Mouse (Mus musculus) forebrain, embryonic 16.5 days (tissue): Measurements from ENCODE around the gene Zfp575. TPM values are rescaled to one million over a fixed set of nuclear protein-coding genes. Genes with fewer than 3 reads are reported as not detected.

Experiments
- ATAC-seq: fragments of 200-750 bp; cut with Nextera tagmentation; 2 replicates; pipeline ENCODE4 v1.8.0; 2017; ENCODE audit warnings: mild to moderate bottlenecking, moderate library complexity
- H3K27ac ChIP-seq: fragments of 300-500 bp; sonication (generic); 2 replicates; pipeline ENCODE4 v1.5.1; 2014; ENCODE audit warnings: low read length, control low read depth
- H3K27me3 ChIP-seq: fragments of 300-500 bp; sonication (generic); replicated peaks from 2 replicates; pipeline ENCODE4 v1.6.1; 2014; ENCODE audit warnings: low read length; ENCODE audit not compliant: control insufficient read depth, insufficient read depth
- H3K36me3 ChIP-seq: fragments of 300-500 bp; sonication (generic); 2 replicates; pipeline ENCODE4 v1.6.1; 2014; ENCODE audit not compliant: control insufficient read depth, insufficient read depth
- H3K4me1 ChIP-seq: fragments of 300-500 bp; sonication (generic); replicated peaks from 2 replicates; pipeline ENCODE4 v1.6.1; 2014; ENCODE audit warnings: low read length; ENCODE audit not compliant: control insufficient read depth, insufficient read depth
- H3K4me2 ChIP-seq: fragments of 300-500 bp; sonication (generic); 2 replicates; pipeline ENCODE4 v1.6.1; 2014; ENCODE audit warnings: mild to moderate bottlenecking, low read length, control low read depth
- H3K4me3 ChIP-seq: fragments of 300-500 bp; sonication (generic); replicated peaks from 2 replicates; pipeline ENCODE4 v1.5.1; 2014; ENCODE audit warnings: mild to moderate bottlenecking, low read length, control low read depth
- H3K9ac ChIP-seq: fragments of 300-500 bp; sonication (generic); replicated peaks from 2 replicates; pipeline ENCODE4 v1.6.1; 2014; ENCODE audit warnings: low read depth, low read length, control low read depth
- H3K9me3 ChIP-seq: fragments of 300-500 bp; sonication (generic); 2 replicates; pipeline ENCODE4 v1.6.1; 2016; ENCODE audit warnings: low read length; ENCODE audit not compliant: control insufficient read depth
- WGBS: fragments of 180-500 bp; shearing (Covaris S2); extraction: QIAGEN DNeasy Blood & Tissue Kit; methylation state at CpG from one replicate; pipeline ENCODE4 v1.1.7; 2014; 5-methylcytosine and 5-hydroxymethylcytosine counted together
- polyA plus RNA-seq: library from polyadenylated mRNA; unstranded; fragments of >200 nt; fragmentation: Nextera tagmentation; extraction: Ambion mirVana; gene quantifications from 2 replicates; pipeline ENCODE4 v1.2.1, GENCODE M21; 2015

Zfp575 gene
- polyA plus RNA-seq, 1 experiment from 2014 or later = 11.7 TPM

DNA sequence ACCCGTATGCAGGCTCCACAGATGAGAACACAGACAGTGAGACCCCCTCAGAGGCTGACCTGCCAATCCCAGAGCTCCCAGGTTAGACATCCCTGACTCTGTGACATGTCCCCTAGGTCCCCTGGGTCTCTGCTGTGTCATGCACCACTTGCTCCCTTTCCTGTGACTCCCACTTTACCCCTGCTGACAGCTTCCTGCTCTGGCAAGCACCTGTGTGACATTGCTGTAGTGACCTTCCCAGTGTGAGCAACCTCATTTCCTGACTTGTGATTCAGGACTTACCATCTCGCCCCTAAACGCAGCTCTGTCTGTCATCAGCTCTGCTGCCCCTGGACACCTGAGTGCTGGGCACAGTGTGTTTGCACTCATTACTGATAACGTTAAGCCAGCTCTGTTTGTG is 16.4 kb downstream of the Zfp575 start:
- Histone ChIP-seq H3K9ac (no peak overlapping the region), H3K27me3 (no peaks in the 10 kb centered on the region), H3K36me3 (peaks cover 12% of the 10 kb centered on the region), H3K9me3 (no peaks in the 10 kb centered on the region), H3K4me2 (no peak overlapping the region), H3K4me3 (no peak overlapping the region), H3K4me1 (no peaks in the 10 kb centered on the region), H3K27ac (no peak overlapping the region)
- WGBS = 78% methylated on average over 4 of the region's 4 CpGs
- no peak for ATAC-seq

GRCm38 (mm10) chr7:24568512-24568911 is 18.9 kb downstream of the Zfp575 start:
- no peaks in the 10 kb centered on the region for H3K4me1 ChIP-seq
- no peaks in the 10 kb centered on the region for H3K27me3 ChIP-seq
- H3K9me3 ChIP-seq = no peaks in the 10 kb centered on the region
- 88% methylated on average over 4 of the region's 4 CpGs for WGBS
- no peak for ATAC-seq
- H3K4me3 ChIP-seq = no peak overlapping the region
- H3K36me3 ChIP-seq = peaks cover 12% of the 10 kb centered on the region
- no peak overlapping the region for H3K4me2 ChIP-seq
- no peak overlapping the region for H3K9ac ChIP-seq
- H3K27ac ChIP-seq = no peak overlapping the region

- Histone ChIP-seq H3K4me2 (no peak overlapping the region), H3K4me3 (no peak overlapping the region), H3K27ac (no peak overlapping the region), H3K36me3 (peaks cover 14% of the 10 kb centered on the region), H3K4me1 (no peaks in the 10 kb centered on the region), H3K9ac (no peak overlapping the region), H3K27me3 (no peaks in the 10 kb centered on the region), H3K9me3 (no peaks in the 10 kb centered on the region)
- no peak for ATAC-seq
- 93% methylated on average over 9 of the region's 9 CpGs for WGBS
Observed at GRCm38 (mm10) chr7:24566206-24566605, 21.2 kb downstream of the Zfp575 start.

DNA sequence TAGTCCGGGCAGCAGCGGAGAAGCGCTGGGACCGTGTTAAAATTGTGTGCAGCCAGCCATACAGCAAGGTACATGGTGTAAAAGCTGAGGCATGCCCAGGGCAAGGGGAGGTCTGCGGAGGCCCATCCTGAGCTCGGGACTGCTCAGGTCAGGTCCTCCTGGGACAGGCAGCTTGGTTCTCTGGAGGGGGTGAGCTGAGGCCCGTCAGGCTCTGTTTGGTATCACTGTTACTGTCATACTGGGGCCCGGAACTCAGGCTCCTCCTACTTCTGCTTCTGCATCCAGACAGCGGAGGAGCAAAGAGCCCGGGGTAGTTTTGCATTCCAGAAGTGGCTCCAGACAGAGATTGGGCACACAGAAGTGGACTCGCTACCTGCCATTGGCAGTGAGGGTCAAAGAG is 21.8 kb downstream of the Zfp575 start:
- Histone ChIP-seq H3K4me1 (no peaks in the 10 kb centered on the region), H3K4me3 (no peak overlapping the region), H3K27ac (no peak overlapping the region), H3K9ac (no peak overlapping the region), H3K36me3 (peaks cover 15% of the 10 kb centered on the region), H3K4me2 (no peak overlapping the region), H3K27me3 (no peaks in the 10 kb centered on the region), H3K9me3 (no peaks in the 10 kb centered on the region)
- no peak for ATAC-seq
- WGBS = 95% methylated on average over 11 of the region's 11 CpGs

DNA sequence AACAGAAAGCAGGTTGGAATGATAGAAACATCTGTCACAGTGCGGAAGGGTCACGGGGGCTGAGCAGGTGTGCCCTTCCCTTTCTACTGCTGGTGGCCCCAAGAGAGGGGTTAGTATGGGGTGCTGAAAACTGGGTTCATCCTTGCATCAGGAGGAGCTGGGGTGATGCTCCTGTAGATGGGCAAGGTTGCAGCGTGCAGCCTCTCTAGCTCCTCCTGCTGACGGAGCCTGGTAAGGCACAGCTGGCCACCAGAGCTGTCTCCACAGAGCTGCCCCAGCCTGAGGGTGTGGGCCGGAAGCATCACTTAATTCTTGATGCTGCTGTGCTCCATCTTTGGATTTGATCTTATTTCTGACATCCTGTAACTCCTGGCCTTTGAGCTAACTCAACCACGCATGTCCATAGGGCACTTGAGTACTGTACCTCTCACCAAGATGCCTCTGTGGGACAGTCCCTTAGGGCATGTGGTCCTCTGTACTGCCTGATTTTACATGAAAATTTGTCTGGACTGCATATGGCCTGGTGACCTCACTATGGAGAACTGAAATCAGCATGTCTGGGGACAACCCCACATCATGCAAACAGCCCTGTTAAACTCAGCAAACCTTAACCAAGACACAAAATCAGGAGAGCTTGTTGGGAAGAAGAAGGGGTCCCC is 22.7 kb downstream of the Zfp575 start:
- H3K4me3 ChIP-seq = no peak overlapping the region
- H3K27me3 ChIP-seq = no peaks in the 10 kb centered on the region
- 0 out of 2 replicates have a peak, but pooled peaks have one; percentile 20 for ATAC-seq
- H3K4me1 ChIP-seq = no peaks in the 10 kb centered on the region
- no peak overlapping the region for H3K4me2 ChIP-seq
- H3K9ac ChIP-seq = no peak overlapping the region
- WGBS = 59% methylated on average over 6 of the region's 6 CpGs
- H3K36me3 ChIP-seq = peaks cover 15% of the 10 kb centered on the region
- H3K9me3 ChIP-seq = no peaks in the 10 kb centered on the region
- H3K27ac ChIP-seq = no peak overlapping the region

- H3K9me3 ChIP-seq = no peaks in the 10 kb centered on the region
- H3K4me3 ChIP-seq = no peak overlapping the region
- no peak for ATAC-seq
- WGBS = 89% methylated on average over 4 of the region's 4 CpGs
- no peak overlapping the region for H3K27ac ChIP-seq
- no peak overlapping the region for H3K9ac ChIP-seq
- no peaks in the 10 kb centered on the region for H3K4me1 ChIP-seq
- H3K4me2 ChIP-seq = no peak overlapping the region
- H3K27me3 ChIP-seq = no peaks in the 10 kb centered on the region
- peaks cover 15% of the 10 kb centered on the region for H3K36me3 ChIP-seq
Observed at GRCm38 (mm10) chr7:24563837-24564206, 23.6 kb downstream of the Zfp575 start.

GRCm38 (mm10) chr7:24563191-24563836 is 24.1 kb downstream of the Zfp575 start:
- no peak overlapping the region for H3K9ac ChIP-seq
- H3K27ac ChIP-seq = no peak overlapping the region
- H3K4me1 ChIP-seq = no peaks in the 10 kb centered on the region
- no peaks in the 10 kb centered on the region for H3K9me3 ChIP-seq
- 91% methylated on average over 8 of the region's 8 CpGs for WGBS
- H3K36me3 ChIP-seq = peaks cover 14% of the 10 kb centered on the region
- ATAC-seq = no peak
- no peaks in the 10 kb centered on the region for H3K27me3 ChIP-seq
- no peak overlapping the region for H3K4me3 ChIP-seq
- H3K4me2 ChIP-seq = no peak overlapping the region

DNA sequence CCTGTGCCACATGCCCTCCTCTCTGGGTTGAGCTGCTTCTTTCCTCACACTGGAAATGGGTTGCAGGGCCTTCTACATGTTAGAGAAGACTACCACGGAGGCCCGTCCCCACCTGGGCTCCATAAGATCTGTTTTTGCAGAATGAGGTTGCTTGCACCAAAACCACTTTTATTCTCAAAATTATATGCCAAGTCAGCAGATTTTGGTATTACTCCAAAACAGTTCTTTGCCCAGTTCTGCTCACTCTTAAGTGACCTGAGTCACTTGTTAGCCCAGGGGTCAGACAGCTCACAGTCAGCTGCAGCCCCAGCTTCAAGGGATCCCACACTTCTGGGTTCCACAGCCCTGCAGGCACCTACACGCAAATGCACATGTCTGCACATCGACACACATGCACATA is 26.0 kb downstream of the Zfp575 start:
- Histone ChIP-seq H3K27me3 (no peaks in the 10 kb centered on the region), H3K4me3 (no peak overlapping the region), H3K4me2 (no peak overlapping the region), H3K36me3 (peaks cover 7% of the 10 kb centered on the region; the same call in 1 of the 2 replicates), H3K4me1 (no peaks in the 10 kb centered on the region), H3K9me3 (no peaks in the 10 kb centered on the region), H3K9ac (no peak overlapping the region), H3K27ac (no peak overlapping the region)
- WGBS = 93% methylated on average over 4 of the region's 4 CpGs
- ATAC-seq = no peak

DNA sequence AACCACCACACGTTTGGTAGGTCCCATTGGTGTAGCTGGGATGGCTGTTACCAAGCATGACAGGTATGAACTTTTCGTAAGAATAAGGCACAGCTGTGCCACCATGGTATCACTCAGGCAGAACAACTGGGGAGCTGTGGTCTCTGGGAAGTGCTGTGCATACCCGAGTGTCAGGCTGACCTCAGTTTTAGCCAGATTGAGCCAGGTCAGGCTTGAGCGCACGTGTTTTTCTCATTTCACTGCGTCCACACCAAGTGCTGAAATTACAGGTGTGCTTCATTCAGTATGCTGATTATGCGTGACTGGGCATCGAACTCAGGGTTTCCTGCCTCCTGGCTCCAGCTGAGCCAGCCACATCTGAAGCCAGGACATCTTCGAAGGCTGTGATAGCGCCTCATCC is 31.7 kb downstream of the Zfp575 start:
- 92% methylated on average over 10 of the region's 10 CpGs for WGBS
- H3K9ac ChIP-seq = no peak overlapping the region
- H3K4me1 ChIP-seq = no peaks in the 10 kb centered on the region
- H3K27ac ChIP-seq = no peak overlapping the region
- H3K4me2 ChIP-seq = no peak overlapping the region
- no peaks in the 10 kb centered on the region for H3K27me3 ChIP-seq
- H3K9me3 ChIP-seq = no peaks in the 10 kb centered on the region
- peaks cover 5% of the 10 kb centered on the region for H3K36me3 ChIP-seq
- ATAC-seq = no peak
- no peak overlapping the region for H3K4me3 ChIP-seq
